Mouse (Mus musculus) liver, embryonic 14.5 days (tissue): ENCODE results near the gene Atxn1.

Experiments used
- CTCF ChIP-seq: IDR thresholded peaks from 2 replicates; pipeline ENCODE4 v1.5.1; 2016; ENCODE audit warnings: antibody characterized with exemption, low read depth, control low read depth
- EP300 ChIP-seq: IDR thresholded peaks from 2 replicates; pipeline ENCODE4 v1.6.1; 2016; ENCODE audit warnings: antibody characterized with exemption, low read depth

DNA sequence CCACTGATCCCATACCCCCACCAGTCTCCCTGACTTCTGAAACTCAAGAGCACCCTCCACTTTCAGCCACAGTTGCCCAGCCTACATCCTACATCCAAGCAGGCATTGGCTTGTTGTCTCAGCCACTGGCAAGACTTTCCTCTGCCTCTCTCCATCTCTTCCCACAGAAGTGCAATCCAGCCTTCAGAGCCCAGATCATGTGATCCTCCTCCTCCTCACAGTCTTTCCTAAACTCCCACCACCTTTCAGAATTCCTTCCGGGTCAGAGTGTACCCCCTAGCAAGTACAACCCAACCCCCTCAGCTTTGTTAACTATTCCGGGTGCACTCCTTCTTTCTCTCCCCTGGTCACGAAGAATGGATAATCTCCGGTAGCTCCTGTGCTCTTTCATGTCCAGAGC is 11.7 kb downstream of the Atxn1 start:
- TF ChIP-seq CTCF (no peak), EP300 (no peak)
